Mouse (Mus musculus): ENCODE measurements around the gene Gm3776. TPM values are rescaled to one million over a fixed set of nuclear protein-coding genes. Genes with fewer than 3 reads are reported as not detected.
"Not testable (repeated sequence)": the region's sequence is repeated elsewhere in the genome, so short reads cannot be mapped to it uniquely, and the experiment has no call there.

Gene Gm3776
- polyA plus RNA-seq, 1 experiment from 2014 or later: not detected

DNA sequence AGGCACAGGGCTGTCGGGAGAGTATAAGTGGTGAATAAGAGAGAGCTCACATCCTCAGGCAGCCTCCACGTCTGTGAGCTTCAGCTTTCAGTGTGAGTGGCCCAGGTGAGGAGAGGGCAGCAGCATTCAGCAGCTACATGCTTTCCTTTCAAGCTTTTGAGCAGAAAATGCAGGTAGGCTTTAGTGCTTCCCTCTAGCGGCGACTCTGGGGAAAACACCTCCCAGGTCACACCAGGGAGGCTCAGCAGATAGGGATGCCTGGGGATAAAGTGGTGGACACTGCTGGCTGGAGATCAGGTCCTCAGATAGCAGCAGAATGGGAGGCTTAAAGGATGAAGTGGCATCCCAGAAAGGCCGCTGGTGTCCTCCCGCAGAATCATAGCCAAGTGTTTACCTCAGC is 39.2 kb downstream of the Gm3776 start:
- WGBS: 13% methylated on average over 6 of the region's 6 CpGs
- H3K4me3 ChIP-seq; H3K27ac ChIP-seq; H3K27me3 ChIP-seq; H3K4me1 ChIP-seq; ATAC-seq (ENCODE audit: insufficient number of reproducible peaks, insufficient read depth, low FRiP score, low TSS enrichment, low read depth); H3K36me3 ChIP-seq; H3K9me3 ChIP-seq; H3K9ac ChIP-seq; H3K4me2 ChIP-seq: not testable (repeated sequence)

- ATAC-seq (ENCODE audit: insufficient number of reproducible peaks, insufficient read depth, low FRiP score, low TSS enrichment, low read depth): no peak
- Histone ChIP-seq H3K4me3 (no peak overlapping the region), H3K4me2 (no peak overlapping the region), H3K4me1 (no peaks in the 10 kb centered on the region), H3K27ac (no peak overlapping the region), H3K36me3 (no peaks in the 10 kb centered on the region), H3K9ac (no peak overlapping the region), H3K27me3 (no peaks in the 10 kb centered on the region), H3K9me3 (no peaks in the 10 kb centered on the region)
- WGBS: 73% methylated on average over 1 of the region's 1 CpGs
Observed at GRCm38 (mm10) chr9:78298232-78298631, 41.3 kb downstream of the Gm3776 start.

GRCm38 (mm10) chr9:78299143-78299542 is 42.2 kb downstream of the Gm3776 start:
- WGBS: 77% methylated on average over 1 of the region's 1 CpGs
- not testable (repeated sequence) for ATAC-seq (ENCODE audit: insufficient number of reproducible peaks, insufficient read depth, low FRiP score, low TSS enrichment, low read depth); H3K9ac ChIP-seq; H3K9me3 ChIP-seq; H3K4me3 ChIP-seq; H3K36me3 ChIP-seq; H3K4me1 ChIP-seq; H3K27ac ChIP-seq; H3K27me3 ChIP-seq; H3K4me2 ChIP-seq

DNA sequence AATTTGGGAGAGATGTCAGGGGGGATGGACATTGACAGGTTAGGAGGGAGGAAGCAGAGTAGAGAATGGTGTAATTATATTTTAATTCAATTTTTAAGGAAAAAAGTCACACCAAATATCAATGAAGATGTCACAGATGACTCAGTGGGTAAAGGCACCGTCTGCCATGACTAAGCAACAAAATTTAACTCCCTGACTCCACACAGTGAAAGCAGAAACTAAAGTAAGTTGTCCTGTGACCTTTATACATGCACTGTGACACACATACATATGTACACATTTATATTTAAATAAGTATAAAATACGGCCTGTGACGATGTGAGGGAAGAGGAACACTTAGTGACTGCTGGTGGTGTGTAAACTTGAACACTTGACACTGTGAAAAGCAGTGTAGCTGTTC is 51.2 kb downstream of the Gm3776 start:
- not testable (repeated sequence) for H3K4me1 ChIP-seq; ATAC-seq (ENCODE audit: insufficient number of reproducible peaks, insufficient read depth, low FRiP score, low TSS enrichment, low read depth); H3K4me2 ChIP-seq; H3K36me3 ChIP-seq; H3K4me3 ChIP-seq; H3K27ac ChIP-seq; H3K27me3 ChIP-seq; H3K9me3 ChIP-seq; H3K9ac ChIP-seq
- WGBS: 83% methylated on average over 3 of the region's 3 CpGs

DNA sequence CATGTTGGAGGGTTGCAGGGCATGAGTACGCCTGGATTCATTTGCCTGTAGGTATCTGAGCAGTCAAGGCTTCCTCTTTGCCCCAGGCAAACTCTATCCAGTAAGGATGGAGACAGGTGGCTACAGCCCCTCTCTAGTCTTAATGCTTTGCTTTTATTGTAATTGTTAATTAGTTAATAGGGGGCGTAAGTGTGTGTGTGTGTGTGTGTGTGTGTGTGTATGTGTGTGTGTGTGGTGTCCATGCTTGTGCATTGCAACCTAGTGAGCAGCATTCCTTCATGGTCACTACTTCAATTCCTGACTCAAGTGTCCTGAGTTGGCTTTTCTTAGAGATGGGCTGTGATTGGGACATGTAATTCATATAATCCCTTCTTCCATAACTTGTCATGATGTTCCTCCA is 57.8 kb downstream of the Gm3776 start, which contains the start of gene Omt2a:
Gene Omt2a (minus strand): TSS at position 101 of the 400 bp plus-strand sequence.
- H3K27me3 ChIP-seq: no peaks in the 10 kb centered on the region
- WGBS: 54% methylated on average over 2 of the region's 2 CpGs
- no peaks in the 10 kb centered on the region for H3K9me3 ChIP-seq
- no peaks in the 10 kb centered on the region for H3K4me1 ChIP-seq
- H3K9ac ChIP-seq: no peak within 1 kb of the TSS
- no peak within 1 kb of the TSS for H3K4me3 ChIP-seq
- no peaks in the 10 kb centered on the region for H3K36me3 ChIP-seq
- H3K4me2 ChIP-seq: no peak within 1 kb of the TSS
- no peak for ATAC-seq (ENCODE audit: insufficient number of reproducible peaks, insufficient read depth, low FRiP score, low TSS enrichment, low read depth)
- no peak within 1 kb of the TSS for H3K27ac ChIP-seq

Other genes with a start within 250 kb of the Gm3776 start
- gene Gcm1, start 205.2 kb upstream of the Gm3776 start, polyA plus RNA-seq (2015; fragmentation: Nextera tagmentation; extraction: Ambion mirVana): 0.15 TPM in 1 of 2 replicates, not detected in the other
- gene Fbxo9, start 148.1 kb upstream of the Gm3776 start, polyA plus RNA-seq (2015; fragmentation: Nextera tagmentation; extraction: Ambion mirVana): 36.0 and 41.2 TPM in 2 replicates
- 34.2 and 34.5 TPM in 2 replicates for gene Ick, start 147.9 kb upstream of the Gm3776 start, polyA plus RNA-seq (2015; fragmentation: Nextera tagmentation; extraction: Ambion mirVana)
- 65.3 and 70.1 TPM in 2 replicates for gene Gsta4, start 74.4 kb upstream of the Gm3776 start, polyA plus RNA-seq (2015; fragmentation: Nextera tagmentation; extraction: Ambion mirVana)
- gene Gsta1, start 26.5 kb upstream of the Gm3776 start, polyA plus RNA-seq (2015; fragmentation: Nextera tagmentation; extraction: Ambion mirVana): 0.38 TPM in 1 of 2 replicates, not detected in the other
- gene Gm10639, start 32.8 kb downstream of the Gm3776 start, polyA plus RNA-seq (2015; fragmentation: Nextera tagmentation; extraction: Ambion mirVana): not detected in 2 replicates
- gene Omt2a, start 57.7 kb downstream of the Gm3776 start, polyA plus RNA-seq (2015; fragmentation: Nextera tagmentation; extraction: Ambion mirVana): not detected in 2 replicates
- gene Omt2b, start 70.5 kb downstream of the Gm3776 start, polyA plus RNA-seq (2015; fragmentation: Nextera tagmentation; extraction: Ambion mirVana): not detected in 2 replicates
- 1.3 and 1.6 TPM in 2 replicates for gene Gsta2, start 98.7 kb downstream of the Gm3776 start, polyA plus RNA-seq (2015; fragmentation: Nextera tagmentation; extraction: Ambion mirVana)
- 0.60 and 0.62 TPM in 2 replicates for gene Dppa5a, start 111.0 kb downstream of the Gm3776 start, polyA plus RNA-seq (2015; fragmentation: Nextera tagmentation; extraction: Ambion mirVana)
- gene Ooep, start 121.6 kb downstream of the Gm3776 start, polyA plus RNA-seq (2015; fragmentation: Nextera tagmentation; extraction: Ambion mirVana): 2.8 and 3.7 TPM in 2 replicates
- gene Ddx43, start 138.6 kb downstream of the Gm3776 start, polyA plus RNA-seq (2015; fragmentation: Nextera tagmentation; extraction: Ambion mirVana): 0.24 and 0.45 TPM in 2 replicates
- gene Cgas, start 186.1 kb downstream of the Gm3776 start, polyA plus RNA-seq (2015; fragmentation: Nextera tagmentation; extraction: Ambion mirVana): 1.7 and 2.3 TPM in 2 replicates
- 22.4 and 23.9 TPM in 2 replicates for gene Mto1, start 191.1 kb downstream of the Gm3776 start, polyA plus RNA-seq (2015; fragmentation: Nextera tagmentation; extraction: Ambion mirVana)
- gene Gm17324, start 191.7 kb downstream of the Gm3776 start, polyA plus RNA-seq (2015; fragmentation: Nextera tagmentation; extraction: Ambion mirVana): 0.41 and 0.80 TPM in 2 replicates
- 5,425 and 5,472 TPM in 2 replicates for gene Eef1a1, start 232.0 kb downstream of the Gm3776 start, polyA plus RNA-seq (2015; fragmentation: Nextera tagmentation; extraction: Ambion mirVana)

Data from embryonic facial prominence, embryonic 13.5 days (tissue).